Mouse (Mus musculus) intestine, embryonic 15.5 days (tissue): ENCODE results near the gene Tnn. TPM values are rescaled to one million over a fixed set of nuclear protein-coding genes. Genes with fewer than 3 reads are reported as not detected.

Source experiments
- ATAC-seq: fragments of 200-750 bp; cut with Nextera tagmentation; 2 replicates; pipeline ENCODE4 v1.8.0; 2017; ENCODE audit warnings: moderate TSS enrichment, moderate library complexity
- H3K27ac ChIP-seq: fragments of 300-500 bp; sonication (generic); 2 replicates; pipeline ENCODE4 v1.5.1; 2015; ENCODE audit warnings: mild to moderate bottlenecking, inconsistent platforms
- H3K27me3 ChIP-seq: fragments of 300-500 bp; sonication (generic); replicated peaks from 2 replicates; pipeline ENCODE4 v1.6.1; 2015; ENCODE audit warnings: inconsistent platforms
- H3K36me3 ChIP-seq: fragments of 300-500 bp; sonication (generic); 2 replicates; pipeline ENCODE4 v1.6.1; 2015; ENCODE audit warnings: inconsistent platforms
- H3K4me1 ChIP-seq: fragments of 300-500 bp; sonication (generic); replicated peaks from 2 replicates; pipeline ENCODE4 v1.6.1; 2015; ENCODE audit warnings: inconsistent platforms
- H3K4me2 ChIP-seq: fragments of 300-500 bp; sonication (generic); replicated peaks from 2 replicates; pipeline ENCODE4 v1.6.1; 2015; ENCODE audit warnings: mild to moderate bottlenecking, inconsistent platforms
- H3K4me3 ChIP-seq: fragments of 300-500 bp; sonication (generic); replicated peaks from 2 replicates; pipeline ENCODE4 v1.5.1; 2015; ENCODE audit warnings: inconsistent platforms
- H3K9ac ChIP-seq: fragments of 300-500 bp; sonication (generic); 2 replicates; pipeline ENCODE4 v1.6.1; 2015; ENCODE audit warnings: inconsistent platforms
- H3K9me3 ChIP-seq: fragments of 300-500 bp; sonication (generic); 2 replicates; pipeline ENCODE4 v1.6.1; 2016; ENCODE audit warnings: inconsistent platforms
- WGBS: fragments of 180-500 bp; shearing (Covaris S2); methylation state at CpG from one replicate; pipeline ENCODE4 v1.1.7; 2015; 5-methylcytosine and 5-hydroxymethylcytosine counted together
- polyA plus RNA-seq: library from polyadenylated mRNA; unstranded; fragments of >200 nt; fragmentation: Nextera tagmentation; extraction: Ambion mirVana; gene quantifications from 2 replicates; pipeline ENCODE4 v1.2.1, GENCODE M21; 2015

Tnn gene
- polyA plus RNA-seq, 1 experiment from 2014 or later: 6.6 TPM

DNA sequence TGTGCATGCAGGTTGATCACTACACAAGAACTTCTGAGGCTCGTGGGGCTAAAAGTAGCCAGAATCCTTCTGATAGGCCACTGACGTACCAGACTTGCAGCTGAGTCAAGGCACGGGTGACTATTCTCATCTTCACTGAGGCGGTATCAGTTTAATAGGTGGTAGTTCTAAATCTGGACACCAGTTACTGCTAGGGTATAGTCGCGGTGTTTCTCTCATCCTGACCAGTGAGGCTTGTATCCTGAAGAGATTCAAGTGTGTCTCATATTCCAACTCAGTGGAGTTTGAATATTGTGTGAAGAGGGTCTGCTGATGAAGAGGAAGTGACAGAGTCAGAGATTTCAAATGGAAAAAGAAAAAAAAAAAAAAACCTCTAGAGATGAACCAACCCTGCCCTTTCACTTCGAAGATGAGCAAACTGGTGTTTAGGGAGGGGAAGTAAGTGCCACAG lies 105.9 kb downstream of the Tnn start:
- no peak overlapping the region for H3K4me3 ChIP-seq
- 83% methylated on average over 7 of the region's 7 CpGs for WGBS
- no peak overlapping the region for H3K27ac ChIP-seq
- ATAC-seq: no peak
- H3K9ac ChIP-seq: no peak overlapping the region
- no peaks in the 10 kb centered on the region for H3K36me3 ChIP-seq
- no peaks in the 10 kb centered on the region for H3K27me3 ChIP-seq
- no peaks in the 10 kb centered on the region for H3K9me3 ChIP-seq
- H3K4me1 ChIP-seq: 0 out of 2 replicates have a peak, but pooled peaks cover 3% of the 10 kb centered on the region
- no peak overlapping the region for H3K4me2 ChIP-seq

DNA sequence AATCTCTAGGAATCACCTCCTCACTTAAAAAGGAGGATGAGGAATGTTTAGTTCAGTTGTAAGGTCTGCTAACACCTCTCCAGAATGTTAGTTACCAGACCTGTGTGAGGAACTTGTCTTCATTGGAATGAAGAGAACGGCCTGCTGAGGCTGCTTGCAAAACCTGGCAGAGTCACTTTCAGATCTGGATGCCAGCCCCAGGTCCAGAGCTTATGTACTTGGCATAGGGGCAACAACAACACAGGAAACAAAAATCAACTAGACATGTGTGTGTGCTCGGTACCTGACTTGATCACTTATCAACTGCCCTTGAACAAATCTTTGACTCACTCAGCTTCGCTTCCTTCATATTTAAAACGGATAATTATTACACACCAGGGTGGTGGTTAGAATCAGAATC lies 106.6 kb downstream of the Tnn start:
- Histone ChIP-seq H3K27ac (no peak overlapping the region), H3K9ac (no peak overlapping the region), H3K36me3 (no peaks in the 10 kb centered on the region), H3K9me3 (no peaks in the 10 kb centered on the region), H3K27me3 (no peaks in the 10 kb centered on the region), H3K4me3 (no peak overlapping the region), H3K4me2 (no peak overlapping the region), H3K4me1 (0 out of 2 replicates have a peak, but pooled peaks cover 3% of the 10 kb centered on the region)
- no peak for ATAC-seq
- 87% methylated on average over 4 of the region's 4 CpGs for WGBS

DNA sequence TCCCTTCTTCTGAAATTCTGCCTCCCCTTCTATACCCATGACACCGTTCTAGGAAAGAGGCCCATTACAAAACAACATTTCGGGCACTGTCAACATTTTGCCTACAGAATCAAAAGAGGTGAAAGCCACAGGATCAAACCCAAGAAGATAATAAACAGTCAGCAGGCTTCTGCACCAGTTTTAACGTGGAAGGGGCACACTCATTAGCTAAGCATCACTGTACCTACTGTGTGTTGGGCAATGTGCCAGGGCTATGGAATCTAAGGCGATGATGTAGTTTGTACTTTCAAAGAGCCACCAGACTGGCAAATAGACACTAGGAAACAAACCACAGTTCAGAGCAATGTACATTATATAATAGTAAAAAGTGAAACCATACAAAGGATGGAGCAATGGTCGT lies 107.4 kb downstream of the Tnn start:
- ATAC-seq: no peak
- H3K4me2 ChIP-seq: no peak overlapping the region
- H3K27ac ChIP-seq: no peak overlapping the region
- no peak overlapping the region for H3K4me3 ChIP-seq
- H3K27me3 ChIP-seq: no peaks in the 10 kb centered on the region
- H3K9ac ChIP-seq: no peak overlapping the region
- H3K4me1 ChIP-seq: 0 out of 2 replicates have a peak, but pooled peaks cover 3% of the 10 kb centered on the region
- no peaks in the 10 kb centered on the region for H3K36me3 ChIP-seq
- H3K9me3 ChIP-seq: no peaks in the 10 kb centered on the region
- 85% methylated on average over 5 of the region's 5 CpGs for WGBS

DNA sequence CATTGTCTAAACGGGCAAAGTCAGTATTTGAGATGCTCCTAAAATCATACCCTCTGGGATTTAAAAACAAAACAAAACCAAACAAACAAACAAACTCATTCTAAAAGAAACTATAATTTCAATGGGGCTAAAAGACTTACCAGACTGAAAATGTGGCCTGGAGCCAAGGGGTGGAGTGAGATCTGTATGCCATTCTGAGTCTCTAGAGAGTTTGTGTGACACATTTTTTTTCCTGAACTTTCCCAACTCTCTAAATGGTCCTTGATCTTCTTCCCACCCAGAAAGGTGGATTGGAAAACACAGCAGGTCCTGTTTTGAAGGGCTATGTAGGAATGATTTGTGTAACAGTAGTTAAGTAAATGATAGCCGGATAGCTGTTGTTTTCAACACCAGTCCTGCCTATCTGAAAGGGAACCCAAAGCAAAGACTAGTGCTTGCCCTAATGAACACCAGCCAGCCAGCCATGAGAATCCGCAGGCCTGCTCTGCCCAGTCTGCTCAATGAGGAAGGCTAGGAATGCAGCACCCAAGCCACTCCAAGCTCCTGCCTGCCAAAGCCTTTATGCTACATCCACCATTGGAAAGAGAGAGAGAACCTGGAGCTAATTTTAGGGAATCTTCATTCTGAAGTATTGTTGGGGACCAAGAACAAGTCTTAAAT lies 108.2 kb downstream of the Tnn start:
- ATAC-seq: no peak
- no peaks in the 10 kb centered on the region for H3K27me3 ChIP-seq
- H3K27ac ChIP-seq: no peak overlapping the region
- peak overlapping the region; percentile 54; the same call in 1 of the 2 replicates for H3K9ac ChIP-seq
- H3K36me3 ChIP-seq: no peaks in the 10 kb centered on the region
- peak overlapping the region; percentile 88 for H3K4me2 ChIP-seq
- H3K4me1 ChIP-seq: 0 out of 2 replicates have a peak, but pooled peaks cover 3% of the 10 kb centered on the region
- H3K9me3 ChIP-seq: no peaks in the 10 kb centered on the region
- peak overlapping the region; percentile 52; the same call in 1 of the 2 replicates for H3K4me3 ChIP-seq
- WGBS: 70% methylated on average over 3 of the region's 3 CpGs

DNA sequence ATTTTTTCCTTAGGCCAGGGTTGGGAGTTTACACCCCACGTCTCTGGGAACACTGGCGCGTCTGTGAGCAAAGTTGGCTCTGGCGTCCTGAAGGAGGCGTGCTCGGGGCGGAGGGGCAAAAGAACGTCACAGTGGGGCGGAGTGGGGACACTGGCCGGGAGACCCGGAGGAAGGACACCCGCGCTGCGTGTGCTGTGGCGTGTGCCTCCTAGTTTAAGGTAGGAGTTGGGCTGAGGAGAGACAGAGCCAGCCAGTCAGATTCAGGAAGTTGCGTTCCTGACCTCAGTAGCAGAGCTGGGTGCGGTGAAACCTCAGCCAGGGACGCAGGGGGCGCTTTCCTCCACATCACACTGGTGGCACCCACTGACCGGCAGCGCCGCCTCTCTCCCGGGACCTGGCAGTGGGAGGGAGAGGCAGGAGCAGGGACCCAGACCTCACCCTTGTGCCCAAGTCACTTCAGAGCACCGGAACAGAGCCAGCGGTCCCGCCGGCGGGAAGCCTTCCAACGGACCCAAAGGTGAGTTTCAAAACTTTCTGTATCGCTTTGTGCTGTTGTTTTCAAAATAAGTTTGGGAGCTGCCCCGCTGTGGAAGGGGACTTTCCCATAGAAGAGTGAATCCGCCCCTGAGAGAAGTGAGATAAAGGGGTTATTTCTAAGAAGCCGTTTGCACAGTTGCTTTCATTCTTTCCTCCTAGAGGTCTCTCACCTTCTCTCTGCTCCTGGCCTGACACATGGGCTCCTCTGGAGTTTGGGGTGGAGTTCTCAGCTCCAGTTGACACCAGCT lies 109.0 kb downstream of the Tnn start, which contains the start of gene 4930523C07Rik:
Gene 4930523C07Rik, plus strand, starts transcription at position 146 of the 785 bp plus-strand sequence.
- Histone ChIP-seq H3K4me1 (0 out of 2 replicates have a peak, but pooled peaks cover 3% of the 10 kb centered on the region), H3K9ac (peak within 1 kb of the TSS; percentile 54), H3K9me3 (no peaks in the 10 kb centered on the region), H3K36me3 (no peaks in the 10 kb centered on the region), H3K27me3 (no peaks in the 10 kb centered on the region), H3K4me2 (peak within 1 kb of the TSS; percentile 88), H3K27ac (0 out of 2 replicates have a peak within 1 kb of the TSS, but pooled peaks have one; percentile 4), H3K4me3 (peak within 1 kb of the TSS; percentile 52)
- WGBS: 3% methylated on average over 32 of the region's 33 CpGs
- ATAC-seq: peak; percentile 95

DNA sequence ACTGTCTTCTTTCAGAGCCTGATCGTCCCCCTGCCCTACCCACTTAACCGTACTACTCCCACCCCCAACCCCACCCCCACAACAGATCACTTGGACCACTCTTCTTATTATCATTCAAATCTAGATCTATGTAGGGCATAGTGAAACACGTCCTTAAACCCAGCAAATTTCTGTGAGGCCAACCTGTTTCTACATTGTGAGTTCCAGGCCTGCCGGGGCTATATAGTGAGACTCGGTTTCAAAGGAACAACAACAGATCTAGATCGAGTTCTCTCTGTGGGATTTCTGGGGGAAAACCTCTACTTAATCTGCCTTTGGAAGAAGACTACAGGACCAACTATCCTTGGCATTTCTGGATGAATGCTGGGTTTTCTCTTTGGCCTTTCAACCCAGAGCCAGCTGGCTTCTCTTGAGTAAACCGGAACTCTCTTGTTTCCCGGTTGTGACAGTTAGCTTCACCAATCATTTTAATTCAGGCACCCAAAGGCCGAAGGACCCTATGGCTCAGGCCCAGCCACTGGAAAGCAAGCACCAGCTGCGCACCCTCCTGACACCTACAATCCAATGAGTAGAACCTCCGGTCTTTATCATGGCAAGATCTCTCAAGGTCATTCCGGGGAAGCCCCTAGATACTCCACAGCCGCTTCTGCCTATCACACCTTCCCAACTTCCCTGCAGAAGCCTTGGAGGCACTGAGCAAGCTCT lies 110.0 kb downstream of the Tnn start:
- peak overlapping the region; percentile 52; the same call in 1 of the 2 replicates for H3K4me3 ChIP-seq
- WGBS: 83% methylated on average over 13 of the region's 13 CpGs
- H3K4me1 ChIP-seq: 0 out of 2 replicates have a peak, but pooled peaks cover 3% of the 10 kb centered on the region
- ATAC-seq: peak; percentile 41
- H3K27me3 ChIP-seq: no peaks in the 10 kb centered on the region
- no peaks in the 10 kb centered on the region for H3K36me3 ChIP-seq
- no peak overlapping the region for H3K9ac ChIP-seq
- H3K9me3 ChIP-seq: no peaks in the 10 kb centered on the region
- H3K27ac ChIP-seq: no peak overlapping the region
- peak overlapping the region; percentile 88 for H3K4me2 ChIP-seq

DNA sequence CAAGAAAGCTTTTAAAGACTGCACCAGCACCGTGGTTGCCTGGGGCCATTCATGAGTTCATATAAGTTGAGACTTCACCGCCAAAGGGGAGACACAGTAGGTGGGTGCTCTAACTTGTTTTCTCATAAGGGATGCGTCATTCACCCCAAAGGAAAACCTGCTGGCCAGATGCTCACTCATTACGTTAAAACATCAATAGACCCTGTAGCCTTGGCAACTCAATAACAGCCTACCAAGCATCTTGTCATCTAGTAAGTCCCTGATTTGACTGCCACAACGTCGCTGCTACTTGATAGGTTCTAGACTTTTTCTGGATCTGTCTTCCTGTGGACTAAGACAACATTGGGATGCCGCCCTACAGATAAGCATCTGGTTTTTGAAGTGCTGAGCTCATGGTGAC lies 111.0 kb downstream of the Tnn start:
- Histone ChIP-seq H3K36me3 (no peaks in the 10 kb centered on the region), H3K9ac (no peak overlapping the region), H3K27ac (no peak overlapping the region), H3K4me3 (no peak overlapping the region), H3K4me2 (no peak overlapping the region), H3K9me3 (no peaks in the 10 kb centered on the region), H3K4me1 (0 out of 2 replicates have a peak, but pooled peaks cover 3% of the 10 kb centered on the region), H3K27me3 (no peaks in the 10 kb centered on the region)
- ATAC-seq: no peak
- WGBS: 89% methylated on average over 7 of the region's 7 CpGs

DNA sequence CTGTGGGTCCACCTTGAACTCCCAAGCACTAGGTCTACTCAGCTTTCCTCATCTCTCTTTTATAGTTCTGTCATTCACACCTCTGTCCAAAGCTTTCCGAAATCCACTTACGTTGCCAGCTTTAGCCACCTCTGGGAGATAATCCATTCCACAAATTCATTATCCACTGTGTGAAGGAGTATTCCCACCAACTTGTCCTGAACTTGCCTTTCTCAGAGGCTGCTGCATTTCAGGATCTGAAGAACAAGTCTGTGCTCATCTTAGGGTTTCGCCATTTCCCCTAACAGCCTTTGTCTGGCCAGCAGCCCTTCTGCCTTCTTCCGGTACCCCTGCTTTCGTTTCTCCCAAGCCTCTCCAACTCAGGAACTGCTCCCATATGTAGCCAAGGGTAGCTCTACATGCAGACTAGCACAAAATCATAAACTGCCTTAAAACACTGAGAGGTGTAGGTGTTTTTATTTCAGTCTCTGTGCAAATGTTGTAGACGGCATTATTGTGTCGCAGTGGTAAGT lies 112.1 kb downstream of the Tnn start:
- Histone ChIP-seq H3K36me3 (no peaks in the 10 kb centered on the region), H3K4me2 (no peak overlapping the region), H3K9ac (no peak overlapping the region), H3K9me3 (no peaks in the 10 kb centered on the region), H3K4me3 (no peak overlapping the region), H3K27ac (no peak overlapping the region), H3K4me1 (peaks cover 8% of the 10 kb centered on the region; the same call in 1 of the 2 replicates), H3K27me3 (no peaks in the 10 kb centered on the region)
- WGBS: 94% methylated on average over 7 of the region's 7 CpGs
- ATAC-seq: no peak

DNA sequence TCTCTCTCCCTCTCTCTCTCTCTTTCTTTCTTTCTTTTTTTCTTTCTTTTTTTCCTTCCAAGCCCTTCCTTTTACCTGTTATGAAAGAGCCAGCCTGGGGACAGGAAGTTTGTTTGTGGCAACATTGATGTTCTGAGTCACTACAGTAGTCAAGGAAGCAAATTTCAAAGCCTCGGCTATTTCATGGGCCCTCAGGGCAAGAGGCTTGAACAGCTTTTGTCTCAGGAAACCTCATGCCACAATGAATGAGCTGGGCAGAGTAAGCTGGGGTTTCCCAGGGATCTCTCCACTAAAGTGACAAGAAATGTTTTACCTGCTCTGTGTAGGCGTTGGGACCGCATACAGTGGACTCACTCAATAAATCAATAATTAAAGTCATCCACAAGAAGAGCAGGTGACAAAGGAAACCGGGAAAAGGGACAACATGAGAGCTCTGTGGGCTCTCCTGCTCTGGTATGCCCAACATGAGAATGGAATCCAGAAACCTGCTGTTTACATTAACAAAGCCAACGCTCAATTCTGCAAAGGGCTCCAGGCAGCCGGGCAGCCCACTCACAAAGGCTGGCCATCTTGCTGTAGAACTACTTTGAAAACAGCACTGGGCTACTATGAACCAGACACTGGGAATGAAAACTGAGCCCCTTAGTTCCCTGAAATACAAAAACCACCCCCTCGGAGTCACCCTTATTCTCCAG lies 113.3 kb downstream of the Tnn start:
- H3K27me3 ChIP-seq: no peaks in the 10 kb centered on the region
- WGBS: 53% methylated on average over 7 of the region's 7 CpGs
- no peak for ATAC-seq
- H3K4me1 ChIP-seq: peaks cover 8% of the 10 kb centered on the region; the same call in 1 of the 2 replicates
- no peaks in the 10 kb centered on the region for H3K9me3 ChIP-seq
- H3K4me3 ChIP-seq: no peak overlapping the region
- H3K9ac ChIP-seq: no peak overlapping the region
- no peak overlapping the region for H3K27ac ChIP-seq
- H3K4me2 ChIP-seq: no peak overlapping the region
- no peaks in the 10 kb centered on the region for H3K36me3 ChIP-seq

DNA sequence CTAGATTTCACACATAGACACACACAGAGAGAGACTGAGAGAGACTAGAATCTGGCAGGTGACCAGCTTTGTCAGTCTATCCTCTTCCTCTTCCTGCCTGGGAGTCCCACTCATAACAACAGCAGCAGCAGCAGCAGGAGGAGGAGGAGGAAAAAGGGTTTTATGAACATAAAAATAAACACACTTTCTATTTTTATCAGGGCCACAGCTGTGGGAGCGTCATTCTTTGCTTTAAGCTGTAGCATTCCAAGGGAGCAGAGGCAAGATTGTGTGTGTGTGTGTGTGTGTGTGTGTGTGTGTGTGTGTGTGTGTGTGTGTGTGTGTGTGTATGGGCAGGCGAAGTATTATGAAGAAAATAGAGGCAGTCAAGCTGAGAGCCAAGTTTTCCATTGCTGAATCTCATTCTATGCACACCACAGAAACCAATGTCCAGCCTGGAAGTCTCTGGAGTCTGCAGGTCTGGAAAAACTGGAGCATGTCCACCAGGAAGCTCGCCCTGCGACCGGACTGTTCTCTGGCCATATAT lies 116.3 kb downstream of the Tnn start:
- H3K9me3 ChIP-seq: no peaks in the 10 kb centered on the region
- no peak overlapping the region for H3K4me2 ChIP-seq
- WGBS: 38% methylated on average over 5 of the region's 5 CpGs
- no peaks in the 10 kb centered on the region for H3K27me3 ChIP-seq
- no peak overlapping the region for H3K9ac ChIP-seq
- H3K36me3 ChIP-seq: no peaks in the 10 kb centered on the region
- no peak overlapping the region for H3K4me3 ChIP-seq
- H3K27ac ChIP-seq: peak overlapping the region; percentile 58
- ATAC-seq: peak; percentile 88
- H3K4me1 ChIP-seq: peaks cover 5% of the 10 kb centered on the region; the same call in 1 of the 2 replicates

DNA sequence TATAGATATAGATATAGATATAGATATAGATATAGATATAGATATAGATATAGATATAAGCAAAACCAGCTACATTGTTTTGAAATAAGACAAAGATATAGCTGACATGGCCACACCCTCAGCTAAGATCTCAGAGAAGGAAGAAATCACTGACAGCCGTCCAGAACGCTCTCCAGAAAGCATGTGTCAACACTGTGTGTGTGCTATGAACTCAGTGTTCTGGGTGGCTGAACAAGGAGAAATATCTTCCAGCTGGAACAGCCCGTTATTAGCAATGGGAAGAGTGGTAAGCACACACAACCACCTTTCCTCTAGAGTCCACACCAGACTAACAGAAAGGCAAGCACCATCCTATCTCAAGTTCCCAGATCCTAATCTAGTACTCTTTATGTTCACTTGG lies 117.8 kb downstream of the Tnn start:
- Histone ChIP-seq H3K36me3 (no peaks in the 10 kb centered on the region), H3K4me3 (no peak overlapping the region), H3K4me2 (no peak overlapping the region), H3K9ac (no peak overlapping the region), H3K4me1 (peaks cover 5% of the 10 kb centered on the region; the same call in 1 of the 2 replicates), H3K27me3 (no peaks in the 10 kb centered on the region), H3K9me3 (no peaks in the 10 kb centered on the region), H3K27ac (no peak overlapping the region)
- 68% methylated on average over 3 of the region's 3 CpGs for WGBS
- ATAC-seq: no peak
